Mouse (Mus musculus) urinary bladder, postnatal 25 days (tissue): ENCODE results near the gene Vmn1r50.
"Not testable (repeated sequence)": the region's sequence is repeated elsewhere in the genome, so short reads cannot be mapped to it uniquely, and the experiment has no call there.

Experiments
- DNase-seq: peaks from one replicate; pipeline ENCODE4 v3.0.0; 2022; ENCODE audit warnings: low spot score

Vmn1r50 gene

DNA sequence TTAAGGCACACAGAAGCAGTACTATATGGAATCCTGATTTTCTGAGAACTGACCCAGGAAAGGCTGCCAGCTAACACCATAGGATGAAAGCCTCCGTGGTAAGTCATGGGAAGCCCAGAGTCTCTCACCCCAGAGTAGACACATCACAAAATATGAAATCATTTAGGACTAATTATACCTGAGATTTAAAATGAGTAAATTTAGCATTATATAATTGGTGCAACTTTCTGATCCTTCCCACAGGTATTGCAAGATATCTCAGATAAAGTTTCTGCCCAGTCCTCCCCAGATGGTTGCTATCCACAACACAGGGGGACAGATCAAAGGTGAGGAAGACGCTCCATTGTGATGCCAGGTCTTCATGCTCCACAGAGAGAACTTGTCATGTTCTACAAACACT lies at the start of gene Vmn1r50:
Gene Vmn1r50, plus strand, starts transcription at position 301 of the 400 bp plus-strand sequence.
- no peak for DNase-seq

DNA sequence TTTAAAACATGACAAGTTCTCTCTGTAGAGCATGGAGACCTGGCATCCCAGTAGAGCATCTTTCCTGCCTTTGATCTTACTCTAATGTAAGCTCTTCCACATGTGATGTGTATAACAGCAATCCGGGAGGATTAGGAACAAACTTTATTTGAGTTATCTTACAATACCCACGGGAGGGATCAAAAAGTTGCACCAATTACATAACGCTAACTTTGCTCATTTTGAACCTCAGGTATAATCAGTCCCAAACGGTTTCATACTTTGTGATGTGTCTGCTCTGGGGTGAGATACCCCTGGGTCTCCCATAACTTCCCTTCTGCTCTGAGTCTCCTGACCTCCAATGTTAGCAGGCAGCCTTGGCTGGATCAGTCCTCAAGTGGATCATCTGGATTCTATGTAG lies 22.8 kb upstream of the Vmn1r50 start, which contains the start of gene Vmn1r49:
Gene Vmn1r49, minus strand, starts transcription at position 101 of the 400 bp plus-strand sequence.
- no peak for DNase-seq

DNA sequence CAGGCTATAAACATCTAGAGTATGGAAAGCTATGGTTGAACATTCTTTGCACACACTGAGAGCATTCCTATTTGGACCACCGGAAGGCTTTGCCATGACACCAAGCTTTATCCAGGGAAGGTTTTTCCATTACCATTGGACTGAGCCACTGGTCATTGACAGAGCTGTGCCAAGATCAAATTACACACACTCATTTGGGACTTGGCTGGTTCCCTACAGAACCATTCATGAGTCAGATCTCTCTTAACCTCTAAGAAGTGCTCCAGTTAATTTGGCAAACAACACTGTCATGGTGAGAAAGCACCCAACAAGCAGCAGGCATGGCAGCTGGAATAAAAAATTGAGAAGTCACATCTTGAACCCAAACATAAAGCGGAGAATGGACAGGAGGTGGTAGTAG lies 664 bp upstream of the Vmn1r50 start:
- no peak for DNase-seq

DNA sequence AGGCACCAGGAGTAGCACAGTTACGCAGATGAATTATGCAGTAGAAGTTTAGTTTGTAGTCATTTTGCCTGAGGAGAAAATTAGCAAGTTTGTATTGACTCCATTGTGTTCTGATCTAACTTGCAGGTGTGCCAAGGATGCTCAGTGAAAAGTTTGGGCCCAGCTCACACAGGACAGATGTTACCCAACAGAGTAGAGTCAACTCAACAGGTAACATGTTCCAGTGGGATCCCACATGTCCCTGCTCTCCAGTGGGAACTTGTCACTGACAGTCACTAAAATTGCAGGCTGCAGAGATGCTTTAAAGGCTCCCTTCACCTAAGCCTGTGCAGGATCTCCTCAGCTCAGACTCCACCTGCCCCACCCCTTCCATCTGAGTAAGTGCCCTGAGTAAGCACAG lies 21.1 kb downstream of the Vmn1r50 start, which contains the start of gene Vmn1r51:
Gene Vmn1r51, plus strand, starts transcription at position 301 of the 400 bp plus-strand sequence.
- DNase-seq: not testable (repeated sequence)
